Mouse (Mus musculus): Measurements from ENCODE around the gene Ywhae. TPM values are rescaled to one million over a fixed set of nuclear protein-coding genes. Genes with fewer than 3 reads are reported as not detected.

The Ywhae gene
- total and polyA plus RNA-seq, 3 experiments: 129 to 1,436 (median 421) TPM

GRCm38 (mm10) chr11:75781919-75782318, 49.2 kb downstream of the Ywhae start:
- Histone ChIP-seq H3K27ac (ENCODE audit: insufficient read depth, low read depth) (no peak overlapping the region), H3K4me2 (ENCODE audit: insufficient read depth, low read depth, poor library complexity, severe bottlenecking) (no peak overlapping the region), H3K36me3 (replicated peaks in 1 of 2; ENCODE audit: control insufficient read depth in 1 of 2, insufficient read depth in 1 of 2, low read length in 1 of 2) (no peaks in the 10 kb centered on the region), H3K79me2 (replicated peaks; ENCODE audit: control insufficient read depth, extremely low read depth, insufficient read depth, poor library complexity, severe bottlenecking) (no peaks in the 10 kb centered on the region), H3K27me3 (replicated peaks) (peaks cover 8% of the 10 kb centered on the region), H3K9me3 (replicated peaks; ENCODE audit: low read length) (no peaks in the 10 kb centered on the region), H3K4me3 (replicated peaks in 1 of 3; ENCODE audit: low read depth in 2 of 3, low read length in 2 of 3, poor library complexity in 1 of 3) (no peak overlapping the region), H3K9ac (ENCODE audit: insufficient read depth, low read depth) (no peak overlapping the region), H3K4me1 (ENCODE audit: control insufficient read depth in 1 of 2, insufficient read depth in 2 of 2) (no peaks in the 10 kb centered on the region)
- DNase-seq (ENCODE audit: extremely low read depth): peak; percentile 67
- in situ Hi-C loops (cut with MboI; ENCODE audit: low pct_ligation_motif_present, low pct_unique_long_range_greater_than_20kb, low sequenced_read_pairs) (loop anchor here (5.0 to 10.0 kb wide), 3 partner anchors 120 to 623 kb away; partner anchors contain the start of gene Timm22), dilution Hi-C loops (cut with MboI; ENCODE audit: extremely low pct_ligation_motif_present, extremely low pct_unique_long_range_greater_than_20kb, low sequenced_read_pairs) (no loop called here)
- TF ChIP-seq ELF1 (IDR thresholded peaks at IDR 0.05; ENCODE audit: low read depth, low read length) (peak; percentile 32; the same call in 1 of the 2 replicates), MAZ (IDR thresholded peaks at IDR 0.05; ENCODE audit: low read depth, low read length) (no peak), RAD21 (IDR thresholded peaks at IDR 0.05; ENCODE audit: low read depth, low read length) (peak; percentile 98), EP300 (IDR thresholded peaks at IDR 0.05; ENCODE audit: low read length) (no peak), ZKSCAN1 (IDR thresholded peaks at IDR 0.05; ENCODE audit: borderline replicate concordance, low read depth, low read length) (no peak), USF2 (conservative IDR thresholded peaks at IDR 0.05; ENCODE audit: low read depth, low read length) (no peak), TCF12 (IDR thresholded peaks at IDR 0.05; ENCODE audit: low read depth, low read length) (0 out of 2 replicates have a peak, but pooled peaks have one; percentile 10), CTCF (conservative IDR thresholded peaks at IDR 0.05 in 1 of 2, IDR thresholded peaks at IDR 0.05 in 1 of 2; ENCODE audit: low read depth in 2 of 2, low read length in 2 of 2) (peak; percentile 61 to 96), MAX (IDR thresholded peaks at IDR 0.05; ENCODE audit: low read length) (no peak), NRF1 (IDR thresholded peaks at IDR 0.05; ENCODE audit: low read depth, low read length) (no peak), SMC3 (IDR thresholded peaks at IDR 0.05; ENCODE audit: low read depth, low read length) (peak; percentile 94), ZMIZ1 (IDR thresholded peaks at IDR 0.05; ENCODE audit: low read depth, low read length) (no peak), IRF4 (IDR thresholded peaks at IDR 0.05; ENCODE audit: low read depth, low read length) (peak; percentile 31; the same call in 1 of the 2 replicates), SIN3A (IDR thresholded peaks at IDR 0.05; ENCODE audit: low read length) (no peak), E2F4 (IDR thresholded peaks at IDR 0.05; ENCODE audit: insufficient replicate concordance, low read depth, low read length) (no peak), ZC3H11A (IDR thresholded peaks at IDR 0.05; ENCODE audit: low read depth, low read length) (peak; percentile 77), MXI1 (IDR thresholded peaks at IDR 0.05; ENCODE audit: low read depth, low read length) (no peak)

GRCm38 (mm10) chr11:75783799-75784198, 51.1 kb downstream of the Ywhae start:
- no peaks in the 10 kb centered on the region for H3K36me3 ChIP-seq (replicated peaks in 1 of 2; ENCODE audit: control insufficient read depth in 1 of 2, insufficient read depth in 1 of 2, low read length in 1 of 2)
- TF ChIP-seq CTCF (conservative IDR thresholded peaks at IDR 0.05 in 1 of 2, IDR thresholded peaks at IDR 0.05 in 1 of 2; ENCODE audit: low read depth in 2 of 2, low read length in 2 of 2) (no peak), UBTF (IDR thresholded peaks at IDR 0.05; ENCODE audit: low read depth, low read length) (no peak), ETS1 (conservative IDR thresholded peaks at IDR 0.05; ENCODE audit: low read depth, low read length) (no peak), TCF12 (IDR thresholded peaks at IDR 0.05; ENCODE audit: low read depth, low read length) (no peak), JUN (IDR thresholded peaks at IDR 0.05; ENCODE audit: insufficient read depth, low read depth, low read length) (no peak), USF1 (IDR thresholded peaks at IDR 0.05; ENCODE audit: low read depth, low read length) (no peak), POLR2AphosphoS2 (IDR thresholded peaks at IDR 0.05; ENCODE audit: low read depth, low read length) (no peak), ZKSCAN1 (IDR thresholded peaks at IDR 0.05; ENCODE audit: borderline replicate concordance, low read depth, low read length) (no peak)
- H3K9ac ChIP-seq (ENCODE audit: insufficient read depth, low read depth): no peak overlapping the region

More at GRCm38 (mm10) chr11:75783799-75784198, 51.1 kb downstream of the Ywhae start:
- Histone ChIP-seq H3K9me3 (replicated peaks; ENCODE audit: low read length) (no peaks in the 10 kb centered on the region), H3K4me1 (ENCODE audit: control insufficient read depth in 1 of 2, insufficient read depth in 2 of 2) (no peaks in the 10 kb centered on the region), H3K4me3 (replicated peaks in 1 of 3; ENCODE audit: low read depth in 2 of 3, low read length in 2 of 3, poor library complexity in 1 of 3) (no peak overlapping the region), H3K4me2 (ENCODE audit: insufficient read depth, low read depth, poor library complexity, severe bottlenecking) (no peak overlapping the region), H3K27me3 (replicated peaks) (peaks cover 8% of the 10 kb centered on the region), H3K27ac (ENCODE audit: insufficient read depth, low read depth) (no peak overlapping the region), H3K79me2 (replicated peaks; ENCODE audit: control insufficient read depth, extremely low read depth, insufficient read depth, poor library complexity, severe bottlenecking) (no peaks in the 10 kb centered on the region)
- no peak for DNase-seq (ENCODE audit: extremely low read depth)
- in situ Hi-C loops (cut with MboI; ENCODE audit: low pct_ligation_motif_present, low pct_unique_long_range_greater_than_20kb, low sequenced_read_pairs) (loop anchor here (5.0 to 10.0 kb wide), 3 partner anchors 119 to 621 kb away; partner anchors contain the start of gene Timm22), dilution Hi-C loops (cut with MboI; ENCODE audit: extremely low pct_ligation_motif_present, extremely low pct_unique_long_range_greater_than_20kb, low sequenced_read_pairs) (no loop called here)

Data from CH12.LX (cell line).